Mouse (Mus musculus) inflammation-experienced regulatory T-cells (primary cell): ENCODE measurements around the gene Cypt4. TPM values are rescaled to one million over a fixed set of nuclear protein-coding genes. Genes with fewer than 3 reads are reported as not detected.

Source experiments
- polyA plus RNA-seq, 2 experiments: library from polyadenylated mRNA; unstranded; fragments of 100-300 nt; shearing (Covaris generic); gene quantifications; one replicate each; pipeline ENCODE4 v1.2.1; 2017

Gene Cypt4
- polyA plus RNA-seq, result not detected

GRCm38 (mm10) chr9:24624896-24625295, at the start of gene Cypt4:
Gene Cypt4 (plus strand): TSS chr9:24625196.

Other genes with a start within 250 kb of the Cypt4 start
- 10 to 100 TPM; 13.6 to 23.3 TPM for gene Dpy19l1, start 122.1 kb upstream of the Cypt4 start, polyA plus RNA-seq
- gene Dpy19l2, start 71.1 kb downstream of the Cypt4 start, polyA plus RNA-seq, result not detected
- gene Tbx20, start 149.1 kb downstream of the Cypt4 start, polyA plus RNA-seq, result under 1 TPM; 0.08 to 0.21 TPM